Mouse (Mus musculus) embryo, embryonic 10 days (tissue): Measurements from ENCODE around the gene Ttc7.
A peak's percentile ranks its signal among the peaks of the same experiment; 100 is the strongest.

Experiments used
- DNase-seq: peaks from one replicate; pipeline ENCODE4 v3.0.0-alpha.2; 2015; ENCODE audit warnings: low spot score

Gene Ttc7

GRCm38 (mm10) chr17:87314530-87314946 is 31.9 kb downstream of the Ttc7 start:
- DNase-seq, result no peak

- peak; percentile 88 for DNase-seq
Measured at GRCm38 (mm10) chr17:87315021-87315531, 32.4 kb downstream of the Ttc7 start.

GRCm38 (mm10) chr17:87315891-87316763 is 33.4 kb downstream of the Ttc7 start:
- no peak for DNase-seq

- DNase-seq, result peak; percentile 30
Measured at GRCm38 (mm10) chr17:87317271-87317670, 34.6 kb downstream of the Ttc7 start.

- DNase-seq, result no peak
Measured at GRCm38 (mm10) chr17:87317947-87318346, 35.3 kb downstream of the Ttc7 start.

- DNase-seq, result no peak
Measured at GRCm38 (mm10) chr17:87321673-87322072, 39.0 kb downstream of the Ttc7 start.

- DNase-seq, result no peak
Measured at GRCm38 (mm10) chr17:87323215-87323614, 40.5 kb downstream of the Ttc7 start.

- no peak for DNase-seq
Measured at GRCm38 (mm10) chr17:87325501-87325900, 42.8 kb downstream of the Ttc7 start.

- peak; percentile 75 for DNase-seq
Measured at GRCm38 (mm10) chr17:87326987-87327386, 44.3 kb downstream of the Ttc7 start.

GRCm38 (mm10) chr17:87327645-87328044 is 45.0 kb downstream of the Ttc7 start:
- DNase-seq, result no peak

- DNase-seq, result no peak
Measured at GRCm38 (mm10) chr17:87328177-87328768, 45.6 kb downstream of the Ttc7 start.

GRCm38 (mm10) chr17:87329144-87329700 is 46.5 kb downstream of the Ttc7 start:
- no peak for DNase-seq

GRCm38 (mm10) chr17:87330250-87330920 is 47.7 kb downstream of the Ttc7 start:
- no peak for DNase-seq

GRCm38 (mm10) chr17:87330921-87331291 is 48.2 kb downstream of the Ttc7 start:
- DNase-seq, result peak; percentile 78

- DNase-seq, result no peak
Measured at GRCm38 (mm10) chr17:87331336-87332141, 48.9 kb downstream of the Ttc7 start.

GRCm38 (mm10) chr17:87332142-87332815 is 49.6 kb downstream of the Ttc7 start:
- DNase-seq, result no peak

- no peak for DNase-seq
Measured at GRCm38 (mm10) chr17:87332887-87333286, 50.2 kb downstream of the Ttc7 start.

- no peak for DNase-seq
Measured at GRCm38 (mm10) chr17:87334162-87334561, 51.5 kb downstream of the Ttc7 start.

GRCm38 (mm10) chr17:87335152-87335551 is 52.5 kb downstream of the Ttc7 start:
- DNase-seq, result no peak

- no peak for DNase-seq
Measured at GRCm38 (mm10) chr17:87335727-87336126, 53.0 kb downstream of the Ttc7 start.

GRCm38 (mm10) chr17:87336910-87337309 is 54.2 kb downstream of the Ttc7 start:
- no peak for DNase-seq
